ENCODE assay signal across 9 mouse cellular contexts in the genomic region with DNA sequence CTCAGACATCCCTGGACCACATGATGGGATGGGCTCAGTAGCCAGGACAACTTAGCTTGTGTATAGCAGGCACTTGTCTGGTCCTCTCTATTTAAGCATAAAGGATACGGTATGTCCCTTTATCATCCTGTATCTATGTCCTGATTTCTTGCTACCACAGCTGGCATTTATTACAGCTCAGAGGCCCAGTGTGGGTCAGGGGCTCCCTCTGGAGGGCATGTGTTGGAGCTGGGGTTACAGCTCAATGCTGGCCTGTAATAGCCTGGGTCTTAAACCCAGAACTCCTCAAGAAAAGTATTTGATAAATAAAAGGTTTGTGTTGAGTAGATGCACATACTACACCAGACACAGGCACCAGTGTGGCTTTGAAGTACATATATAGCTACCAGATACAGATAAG. TPM values are rescaled to one million over a fixed set of nuclear protein-coding genes. Genes with fewer than 3 reads are reported as not detected.
DNase-seq lines count a peak whose midpoint lies in the region; ATAC-seq and TF ChIP-seq lines count a peak whose summit lies in the region.
"Had no signal": no experiment of that assay in that cellular context is flagged by ENCODE, and none has a peak within 500 bp of the region (broad histone marks: within the 10 kb centered on the region; RNA-seq: fewer than 3 reads in every experiment).

No protein-coding gene starts in this region.

- peaks cover 14% of the 10 kb centered on the region; the same call in 1 of the 2 replicates for H3K4me1 ChIP-seq in heart, postnatal 0 days (ENCODE audit: control insufficient read depth, insufficient read depth)
- H3K4me1 ChIP-seq in lung, embryonic 14.5 days (ENCODE audit: insufficient read depth): no peaks in the 10 kb centered on the region
- peaks cover 3% of the 10 kb centered on the region; the same call in 1 of the 2 replicates for H3K4me1 ChIP-seq in neural tube, embryonic 11.5 days (ENCODE audit: control insufficient read depth, insufficient read depth, low read length)
- H3K4me1 ChIP-seq in thymus, adult 2 months (replicated peaks; ENCODE audit: control insufficient read depth, insufficient read depth, low read length): no peaks in the 10 kb centered on the region

- ATAC-seq in heart, postnatal 0 days (ENCODE audit: insufficient read depth, low read depth): no peak
- ATAC-seq in lung, embryonic 14.5 days (ENCODE audit: insufficient read depth): no peak
- ATAC-seq in neural tube, embryonic 11.5 days (ENCODE audit: insufficient read depth, low FRiP score, low TSS enrichment): peak; percentile 16; the same call in 1 of the 2 replicates
- ATAC-seq: Patski had no signal

- no peak overlapping the region for H3K9ac ChIP-seq in heart, postnatal 0 days (replicated peaks; ENCODE audit: low read depth, low read length)
- no peak overlapping the region for H3K9ac ChIP-seq in lung, embryonic 14.5 days
- H3K9ac ChIP-seq in neural tube, embryonic 11.5 days (ENCODE audit: low read length): no peak overlapping the region

- no peak for TF ChIP-seq POLR2A in thymus, adult 2 months (IDR thresholded peaks at IDR 0.05; ENCODE audit: control insufficient read depth, extremely low read depth, insufficient read depth, low read length, poor library complexity)

- H3K9me3 ChIP-seq in heart, postnatal 0 days (replicated peaks; ENCODE audit: control insufficient read depth, low read length): no peaks in the 10 kb centered on the region
- no peaks in the 10 kb centered on the region for H3K9me3 ChIP-seq in lung, embryonic 14.5 days (ENCODE audit: low read depth, low read length)
- no peaks in the 10 kb centered on the region for H3K9me3 ChIP-seq in neural tube, embryonic 11.5 days (ENCODE audit: control insufficient read depth, low read length)

- no peak for TF ChIP-seq EP300 in heart, postnatal 0 days (IDR thresholded peaks at IDR 0.05; ENCODE audit: low read depth)

- no peak overlapping the region for H3K4me3 ChIP-seq in heart, postnatal 0 days (ENCODE audit: low read depth, low read length)
- no peak overlapping the region for H3K4me3 ChIP-seq in lung, embryonic 14.5 days (ENCODE audit: low read depth, low read length)
- H3K4me3 ChIP-seq in neural tube, embryonic 11.5 days (ENCODE audit: low read depth, low read length): no peak overlapping the region
- no peak overlapping the region for H3K4me3 ChIP-seq in thymus, adult 2 months (ENCODE audit: control insufficient read depth, insufficient read depth, low read length)

- H3K27me3 ChIP-seq in heart, postnatal 0 days (ENCODE audit: control insufficient read depth, insufficient read depth, low read length): no peaks in the 10 kb centered on the region
- no peaks in the 10 kb centered on the region for H3K27me3 ChIP-seq in lung, embryonic 14.5 days (ENCODE audit: insufficient read depth, low read length)
- no peaks in the 10 kb centered on the region for H3K27me3 ChIP-seq in neural tube, embryonic 11.5 days (ENCODE audit: control insufficient read depth, insufficient read depth, low read length)
- no peaks in the 10 kb centered on the region for H3K27me3 ChIP-seq in thymus, adult 2 months (ENCODE audit: control insufficient read depth, insufficient read depth, low read length)

- H3K4me2 ChIP-seq in heart, postnatal 0 days (ENCODE audit: low read depth, low read length): no peak overlapping the region
- H3K4me2 ChIP-seq in lung, embryonic 14.5 days: no peak overlapping the region
- H3K4me2 ChIP-seq in neural tube, embryonic 11.5 days (ENCODE audit: low read depth): no peak overlapping the region

- peak; percentile 60 for TF ChIP-seq CTCF in heart, postnatal 0 days (IDR thresholded peaks at IDR 0.05; ENCODE audit: low read depth)
- peak; percentile 56 for TF ChIP-seq CTCF in lung, embryonic 14.5 days (IDR thresholded peaks at IDR 0.05; ENCODE audit: low read depth)
- no peak for TF ChIP-seq CTCF in thymus, adult 2 months (IDR thresholded peaks at IDR 0.05; ENCODE audit: borderline replicate concordance, control insufficient read depth, extremely low read depth, insufficient read depth, low read length, poor library complexity)

- DNase-seq in heart, postnatal 0 days (ENCODE audit: low spot score): no peak
- no peak for DNase-seq in heart, adult 18-20 months
- peak; percentile 44 for DNase-seq in lung, embryonic 14.5 days
- no peak for DNase-seq in lung, postnatal 25 days (ENCODE audit: low spot score)
- peak; percentile 40 for DNase-seq in adipocyte (ENCODE audit: low spot score)
- peak; percentile 57 for DNase-seq in neural tube, embryonic 11.5 days (ENCODE audit: low spot score)
- DNase-seq in thymus, adult 2 months: no peak
- no peak for DNase-seq in right cerebral cortex, adult 18-20 months

- WGBS in heart, postnatal 0 days: 20% methylated on average over 1 of the region's 1 CpGs
- 54% methylated on average over 1 of the region's 1 CpGs for WGBS in lung, embryonic 14.5 days
- 57% methylated on average over 1 of the region's 1 CpGs for WGBS in neural tube, embryonic 11.5 days
- 84% methylated on average over 1 of the region's 1 CpGs for WGBS in thymus, adult 2 months

- H3K27ac ChIP-seq in heart, postnatal 0 days (ENCODE audit: low read depth): no peak overlapping the region
- H3K27ac ChIP-seq in lung, embryonic 14.5 days (ENCODE audit: low read depth): no peak overlapping the region
- H3K27ac ChIP-seq in neural tube, embryonic 11.5 days (ENCODE audit: low read depth, low read length): no peak overlapping the region
- no peak overlapping the region for H3K27ac ChIP-seq in thymus, adult 2 months (ENCODE audit: control insufficient read depth, insufficient read depth, low read length)

- no peaks in the 10 kb centered on the region for H3K36me3 ChIP-seq in heart, postnatal 0 days (replicated peaks; ENCODE audit: control insufficient read depth, insufficient read depth, low read length)
- no peaks in the 10 kb centered on the region for H3K36me3 ChIP-seq in lung, embryonic 14.5 days (ENCODE audit: insufficient read depth)
- no peaks in the 10 kb centered on the region for H3K36me3 ChIP-seq in neural tube, embryonic 11.5 days (ENCODE audit: control insufficient read depth, insufficient read depth, low read length)
- no peaks in the 10 kb centered on the region for H3K36me3 ChIP-seq in thymus, adult 2 months (ENCODE audit: control insufficient read depth, insufficient read depth, low read length)

RNA-seq across cellular contexts. Expression of a gene that starts 51.8 kb away (rescaled TPM):
- 0.12 TPM in 1 of 2 replicates, not detected in the other for total RNA-seq in heart, postnatal 0 days (2014; rRNA removed; ENCODE audit: low replicate concordance)
- 0.04 TPM in 1 of 2 replicates, not detected in the other for polyA plus RNA-seq in heart, postnatal 0 days (2015; fragmentation: Nextera tagmentation; extraction: Ambion mirVana)
- total RNA-seq in heart, adult 18-20 months (2021): 1 to 10 TPM; 4.7 to 4.9 TPM
- 0.07 and 0.22 TPM in 2 replicates for polyA plus RNA-seq in lung, embryonic 14.5 days (2014; fragmentation: Nextera tagmentation; extraction: Ambion mirVana)
- 8.7 and 9.5 TPM in 2 replicates for polyA plus RNA-seq in neural tube, embryonic 11.5 days (2014; fragmentation: Nextera tagmentation; extraction: Ambion mirVana)
- polyA plus RNA-seq in thymus, adult 2 months (2012; rRNA removed): 0.09 and 0.16 TPM in 2 replicates

Comparison
In these comparisons a context has a peak if more than half of its experiments do, and no peak if none do; other contexts are left out.
1. DNase-seq: peak in lung, embryonic 14.5 days (single experiment), adipocyte (single experiment) and neural tube, embryonic 11.5 days (single experiment); none in heart, postnatal 0 days (single experiment), heart, adult 18-20 months (0 of 2), lung, postnatal 25 days (single experiment), thymus, adult 2 months (single experiment) and right cerebral cortex, adult 18-20 months (single experiment).